Mouse (Mus musculus) liver, adult 2 months (tissue): ENCODE data around the gene Cdk8. TPM values are rescaled to one million over a fixed set of nuclear protein-coding genes. Genes with fewer than 3 reads are reported as not detected.

Source experiments
- DNase-seq: peaks from one replicate; pipeline ENCODE4 v3.0.0-alpha.2; 2011; ENCODE audit warnings: low read depth, low spot score; ENCODE audit errors: extremely low read depth
- H3K27ac ChIP-seq: fragments of 200-500 bp; replicated peaks from 2 replicates; pipeline ENCODE4 v1.5.1; 2012; ENCODE audit warnings: low read depth, mild to moderate bottlenecking, control low read depth, inconsistent platforms, low read length; ENCODE audit not compliant: insufficient read depth
- H3K27me3 ChIP-seq: fragments of 200-500 bp; 2 replicates; pipeline ENCODE4 v1.6.1; 2012; ENCODE audit warnings: mild to moderate bottlenecking, moderate library complexity, low read length, inconsistent platforms; ENCODE audit not compliant: control insufficient read depth, insufficient read depth
- H3K36me3 ChIP-seq: fragments of 200-500 bp; 2 replicates; pipeline ENCODE4 v1.6.1; 2012; ENCODE audit warnings: low read length, inconsistent platforms; ENCODE audit not compliant: control insufficient read depth, insufficient read depth
- H3K4me1 ChIP-seq: fragments of 200-500 bp; 2 replicates; pipeline ENCODE4 v1.6.1; 2011; ENCODE audit warnings: low read length; ENCODE audit not compliant: control insufficient read depth, insufficient read depth
- H3K4me3 ChIP-seq: fragments of 200-500 bp; 2 replicates; pipeline ENCODE4 v1.5.1; 2011; ENCODE audit warnings: low read depth, mild to moderate bottlenecking, control low read depth, low read length, moderate library complexity; ENCODE audit not compliant: insufficient read depth
- H3K79me2 ChIP-seq: fragments of 200-500 bp; 2 replicates; pipeline ENCODE4 v1.6.1; 2012; ENCODE audit warnings: inconsistent platforms, mild to moderate bottlenecking, low read length, moderate library complexity; ENCODE audit not compliant: control insufficient read depth, insufficient read depth
- H3K9ac ChIP-seq: fragments of 200-500 bp; 2 replicates; pipeline ENCODE4 v1.6.1; 2012; ENCODE audit warnings: low read depth, mild to moderate bottlenecking, control low read depth, inconsistent platforms, low read length
- CTCF ChIP-seq: fragments of 200-500 bp; IDR thresholded peaks from 2 replicates; pipeline ENCODE4 v1.5.1; 2011; ENCODE audit warnings: low read depth, low read length, control low read depth
- POLR2A ChIP-seq: fragments of 200-500 bp; IDR thresholded peaks from 2 replicates; pipeline ENCODE4 v1.6.1; 2011; ENCODE audit warnings: low read length, control low read depth; ENCODE audit not compliant: insufficient read depth; ENCODE audit errors: extremely low read depth
- WGBS: fragments of 180-500 bp; shearing (Covaris S2); methylation state at CpG from one replicate; pipeline ENCODE4 v1.1.7; 2018; 5-methylcytosine and 5-hydroxymethylcytosine counted together
- polyA plus RNA-seq: library from polyadenylated mRNA; depleted of rRNA; stranded (reverse); fragments of >200 nt; gene quantifications from 2 replicates; pipeline ENCODE4 v1.2.3, GENCODE M21; 2012
- total RNA-seq: library from RNA; depleted of rRNA; stranded (reverse); fragments of >200 nt; gene quantifications from 2 replicates; pipeline ENCODE4 v1.2.3, GENCODE M21; 2014

Cdk8 gene
- total and polyA plus RNA-seq, 2 experiments: 25.2 to 27.8 TPM

- WGBS: 79% methylated on average over 7 of the region's 7 CpGs
- no peak overlapping the region for H3K9ac ChIP-seq
- no peaks in the 10 kb centered on the region for H3K79me2 ChIP-seq
- DNase-seq: no peak
- no peaks in the 10 kb centered on the region for H3K27me3 ChIP-seq
- H3K4me3 ChIP-seq: no peak overlapping the region
- TF ChIP-seq POLR2A (no peak), CTCF (no peak)
- no peaks in the 10 kb centered on the region for H3K36me3 ChIP-seq
- H3K4me1 ChIP-seq: no peaks in the 10 kb centered on the region
- H3K27ac ChIP-seq: no peak overlapping the region
Measured at GRCm38 (mm10) chr5:146332541-146332940, 101.5 kb downstream of the Cdk8 start.

DNA sequence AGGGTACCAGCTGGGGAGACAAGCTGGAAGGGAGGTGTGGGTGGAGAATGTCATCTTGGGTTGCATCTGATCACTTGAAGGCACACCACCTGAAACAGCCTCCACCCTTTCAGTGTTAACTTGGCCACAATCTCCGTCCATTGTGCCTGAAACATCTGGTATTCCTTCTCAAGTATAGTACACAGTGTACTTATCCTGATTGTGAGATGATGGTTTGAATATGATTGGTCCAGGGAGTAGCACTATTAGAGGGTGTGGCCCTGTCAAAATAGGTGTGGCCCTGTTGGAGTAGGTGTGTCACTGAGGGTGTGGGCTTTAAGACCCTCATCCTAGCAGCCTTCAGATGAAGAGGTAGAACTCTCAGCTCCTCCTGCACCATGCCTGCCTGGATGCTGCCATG is 103.4 kb downstream of the Cdk8 start:
- no peak for DNase-seq
- H3K4me3 ChIP-seq: no peak overlapping the region
- H3K4me1 ChIP-seq: no peaks in the 10 kb centered on the region
- no peak overlapping the region for H3K9ac ChIP-seq
- H3K79me2 ChIP-seq: no peaks in the 10 kb centered on the region
- no peaks in the 10 kb centered on the region for H3K36me3 ChIP-seq
- TF ChIP-seq POLR2A (no peak), CTCF (no peak)
- WGBS: 83% methylated on average over 1 of the region's 1 CpGs
- no peaks in the 10 kb centered on the region for H3K27me3 ChIP-seq
- H3K27ac ChIP-seq: no peak overlapping the region

GRCm38 (mm10) chr5:146338064-146338463 is 107.0 kb downstream of the Cdk8 start:
- 66% methylated on average over 9 of the region's 9 CpGs for WGBS
- H3K4me1 ChIP-seq: no peaks in the 10 kb centered on the region

DNA sequence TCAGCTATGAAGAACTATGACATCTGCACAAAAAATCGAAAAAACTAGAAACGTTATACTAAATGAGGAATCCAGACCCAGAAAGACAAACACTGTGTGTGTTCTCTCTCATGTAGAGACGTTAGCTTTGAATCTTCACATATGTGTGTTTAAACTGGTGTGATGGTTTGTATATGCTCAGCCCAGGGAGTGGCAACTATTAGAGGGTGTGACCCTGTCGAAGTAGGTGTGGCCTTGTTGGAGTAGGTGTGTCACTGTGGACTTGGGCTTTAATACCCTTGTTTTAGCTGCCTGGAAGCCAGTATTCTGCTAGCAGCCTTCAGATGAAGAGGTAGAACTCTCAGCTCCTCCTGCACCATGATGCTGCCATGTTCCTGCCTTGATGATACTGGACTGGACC is 109.0 kb downstream of the Cdk8 start:
- no peaks in the 10 kb centered on the region for H3K4me1 ChIP-seq
- no peaks in the 10 kb centered on the region for H3K36me3 ChIP-seq
- 73% methylated on average over 4 of the region's 4 CpGs for WGBS
- no peak for DNase-seq
- no peaks in the 10 kb centered on the region for H3K27me3 ChIP-seq
- H3K9ac ChIP-seq: no peak overlapping the region
- H3K4me3 ChIP-seq: no peak overlapping the region
- no peak overlapping the region for H3K27ac ChIP-seq
- no peaks in the 10 kb centered on the region for H3K79me2 ChIP-seq
- TF ChIP-seq POLR2A (no peak), CTCF (no peak)

More at GRCm38 (mm10) chr5:146338064-146338463, 107.0 kb downstream of the Cdk8 start:
- Histone ChIP-seq H3K36me3 (no peaks in the 10 kb centered on the region), H3K4me3 (no peak overlapping the region), H3K9ac (no peak overlapping the region), H3K27ac (no peak overlapping the region), H3K79me2 (no peaks in the 10 kb centered on the region), H3K27me3 (no peaks in the 10 kb centered on the region)
- no peak for DNase-seq
- TF ChIP-seq POLR2A: no peak
- TF ChIP-seq CTCF: no peak

DNA sequence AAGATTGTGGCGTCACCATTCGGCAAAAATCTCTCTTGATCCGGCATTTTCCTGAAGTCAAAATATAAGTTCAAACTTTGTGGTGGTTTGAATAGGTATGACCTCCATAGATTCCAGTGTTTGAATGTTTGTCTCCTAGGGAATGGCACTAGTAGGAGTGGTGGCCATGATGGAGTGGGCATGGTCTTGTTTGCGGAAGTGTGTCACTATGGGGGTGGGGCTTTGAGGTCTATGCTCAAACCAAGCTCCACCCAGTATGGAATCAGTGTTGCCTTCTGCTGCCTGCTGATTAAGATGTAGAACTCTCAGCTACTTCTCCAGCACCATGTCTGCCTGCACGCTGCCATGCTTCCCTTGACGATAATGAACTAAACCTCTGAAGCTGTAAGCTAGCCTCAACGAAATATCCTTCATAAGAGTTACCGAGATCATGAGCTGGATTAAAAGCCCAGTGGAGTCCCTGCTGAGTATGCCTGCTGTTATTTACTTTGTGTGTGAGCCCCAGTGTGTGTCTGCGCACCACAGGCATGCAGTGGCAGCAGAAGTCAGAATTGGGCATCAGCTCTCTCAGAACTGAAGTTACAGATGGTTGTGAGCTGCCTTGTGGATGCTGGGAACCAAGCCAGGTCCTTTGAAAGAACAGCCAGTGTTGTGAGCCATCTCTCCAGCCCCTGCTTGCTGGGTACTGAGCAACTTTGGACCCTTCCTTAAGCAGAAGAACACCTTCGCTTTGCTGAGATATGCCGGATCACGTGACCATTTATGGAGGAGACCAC is 114.1 kb downstream of the Cdk8 start:
- peaks cover 3% of the 10 kb centered on the region; the same call in 1 of the 2 replicates for H3K27me3 ChIP-seq
- H3K4me1 ChIP-seq: no peaks in the 10 kb centered on the region
- no peaks in the 10 kb centered on the region for H3K36me3 ChIP-seq
- no peak overlapping the region for H3K4me3 ChIP-seq
- TF ChIP-seq CTCF (no peak), POLR2A (no peak)
- H3K9ac ChIP-seq: no peak overlapping the region
- 88% methylated on average over 12 of the region's 12 CpGs for WGBS
- no peak for DNase-seq
- no peak overlapping the region for H3K27ac ChIP-seq
- H3K79me2 ChIP-seq: no peaks in the 10 kb centered on the region

- DNase-seq: no peak
- 74% methylated on average over 6 of the region's 6 CpGs for WGBS
- H3K36me3 ChIP-seq: no peaks in the 10 kb centered on the region
- TF ChIP-seq CTCF (no peak), POLR2A (no peak)
- peaks cover 3% of the 10 kb centered on the region; the same call in 1 of the 2 replicates for H3K27me3 ChIP-seq
- H3K79me2 ChIP-seq: no peaks in the 10 kb centered on the region
- H3K27ac ChIP-seq: no peak overlapping the region
- no peak overlapping the region for H3K4me3 ChIP-seq
- no peak overlapping the region for H3K9ac ChIP-seq
- no peaks in the 10 kb centered on the region for H3K4me1 ChIP-seq
Measured at GRCm38 (mm10) chr5:146347081-146347480, 116.1 kb downstream of the Cdk8 start.
